Mouse (Mus musculus): Measurements from ENCODE around the gene Slc6a13.
A peak's percentile ranks its signal among the peaks of the same experiment; 100 is the strongest.
"Not testable (repeated sequence)": the region's sequence is repeated elsewhere in the genome, so short reads cannot be mapped to it uniquely, and the experiment has no call there.

Slc6a13 gene

DNA sequence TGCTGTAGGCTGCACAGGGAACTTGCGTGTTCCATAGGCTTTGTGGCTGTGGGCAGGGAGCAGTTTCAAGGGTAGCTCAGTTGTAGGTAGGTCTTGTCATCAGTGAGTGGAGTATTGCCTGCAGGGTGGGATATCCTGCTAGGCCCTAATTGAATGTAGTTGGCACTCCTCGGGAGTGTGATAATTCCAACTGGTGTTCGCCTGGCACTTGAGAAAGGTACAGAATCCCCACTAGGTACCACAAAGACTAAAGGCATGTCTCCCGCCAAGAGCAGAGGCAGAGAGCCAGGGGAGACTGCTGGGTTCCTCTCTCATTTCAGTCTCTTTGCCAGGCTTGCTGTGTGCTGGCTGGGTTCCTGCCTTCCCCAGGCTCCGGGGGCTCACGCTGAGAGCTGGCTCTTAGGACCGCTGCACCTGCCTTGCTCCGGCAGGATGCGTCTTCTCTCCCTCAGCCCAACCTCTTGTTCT is 28.4 kb downstream of the Slc6a13 start:
- DNase-seq: peak; percentile 32

- no peak for DNase-seq
Observed at GRCm38 (mm10) chr6:121329848-121330508, 30.0 kb downstream of the Slc6a13 start.

DNA sequence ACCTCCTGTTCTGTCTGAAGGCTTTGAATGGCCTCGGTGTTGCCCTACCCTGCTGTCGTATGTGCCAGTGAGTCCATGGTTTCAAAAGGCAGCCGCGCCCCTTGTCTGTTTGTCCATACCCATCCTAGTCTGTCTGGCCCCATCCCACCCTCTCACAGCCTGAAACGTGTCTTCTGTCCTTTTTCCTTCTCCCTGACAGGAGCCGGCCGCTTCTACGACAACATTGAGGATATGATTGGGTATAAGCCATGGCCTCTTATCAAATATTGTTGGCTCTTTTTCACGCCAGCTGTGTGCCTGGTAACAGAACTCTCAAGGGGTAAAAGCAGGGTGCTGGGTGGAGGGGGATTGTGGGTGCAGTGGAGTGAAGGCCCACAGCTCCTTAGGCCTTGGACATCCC is 35.8 kb downstream of the Slc6a13 start:
- no peak for DNase-seq

DNA sequence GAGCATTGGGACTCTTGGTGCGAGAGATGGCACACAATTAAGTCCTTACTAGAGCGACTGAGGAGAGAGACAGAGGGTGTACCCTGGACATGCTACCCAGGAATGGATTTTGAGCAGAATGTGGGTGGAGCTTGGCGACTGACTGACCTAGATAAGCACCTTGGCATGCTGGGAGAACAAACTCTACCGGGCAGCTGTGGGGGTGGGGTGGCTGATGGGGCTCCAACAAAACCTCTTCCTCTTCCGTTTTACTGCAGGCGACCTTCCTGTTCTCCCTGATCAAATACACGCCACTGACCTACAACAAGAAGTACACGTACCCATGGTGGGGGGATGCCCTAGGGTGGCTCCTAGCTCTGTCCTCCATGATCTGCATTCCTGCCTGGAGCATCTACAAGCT is 36.5 kb downstream of the Slc6a13 start:
- no peak for DNase-seq

DNA sequence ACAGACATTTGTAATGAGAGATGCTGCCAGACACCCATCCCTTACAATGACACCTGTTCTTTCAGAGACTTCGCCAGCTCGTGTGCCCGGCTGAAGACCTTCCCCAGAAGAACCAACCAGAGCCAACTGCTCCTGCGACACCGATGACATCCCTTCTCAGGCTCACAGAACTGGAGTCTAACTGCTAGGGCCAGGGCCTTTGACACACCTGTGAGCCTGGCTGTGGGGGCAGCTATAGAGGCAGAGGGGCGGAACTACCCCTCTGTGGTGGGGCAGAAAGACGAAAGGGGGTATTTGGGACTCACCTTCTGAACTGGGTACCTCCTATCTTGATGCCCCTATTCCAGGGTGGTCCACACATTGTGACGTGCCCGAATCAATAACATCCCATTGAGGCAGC is 37.2 kb downstream of the Slc6a13 start:
- no peak for DNase-seq

DNA sequence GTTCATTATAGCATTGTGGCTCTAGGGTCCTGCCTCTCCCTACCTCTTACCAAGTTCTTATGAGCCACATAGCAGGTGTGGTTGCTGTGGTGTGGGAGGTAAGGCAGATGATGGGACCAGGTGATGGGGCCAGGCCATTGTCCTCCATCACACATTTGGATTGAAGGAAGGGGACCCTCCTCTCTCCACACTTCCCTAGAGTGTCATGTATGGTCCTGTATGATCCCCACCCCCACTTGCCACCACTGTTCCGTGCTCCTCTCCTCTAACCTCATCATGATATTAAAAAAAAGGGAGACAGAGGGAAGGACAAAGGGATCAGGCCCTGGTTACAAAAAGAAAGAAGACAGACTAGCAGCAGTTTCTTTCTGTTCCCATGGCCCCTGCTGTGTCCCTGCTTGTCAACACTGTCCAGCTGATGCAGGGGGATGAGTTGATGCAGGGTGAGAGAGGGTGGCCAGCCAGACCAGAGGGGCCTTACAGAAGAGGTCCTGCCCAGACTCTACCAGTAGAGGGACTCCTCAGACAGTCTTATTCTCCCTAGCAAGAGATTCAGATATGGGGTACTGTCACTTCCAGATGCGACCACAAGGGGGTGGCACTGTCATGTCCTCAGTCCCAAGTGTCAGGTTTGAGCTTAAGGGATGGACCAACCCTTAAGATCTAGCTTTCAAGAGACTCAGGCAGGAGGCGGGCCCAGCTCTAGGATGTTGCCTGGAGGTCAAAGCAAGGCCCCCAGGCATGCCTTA is 37.9 kb downstream of the Slc6a13 start:
- peak; percentile 82 for DNase-seq

GRCm38 (mm10) chr6:121338519-121338896 is 38.5 kb downstream of the Slc6a13 start:
- no peak for DNase-seq

- no peak for DNase-seq
Observed at GRCm38 (mm10) chr6:121341650-121342049, 41.6 kb downstream of the Slc6a13 start.

DNA sequence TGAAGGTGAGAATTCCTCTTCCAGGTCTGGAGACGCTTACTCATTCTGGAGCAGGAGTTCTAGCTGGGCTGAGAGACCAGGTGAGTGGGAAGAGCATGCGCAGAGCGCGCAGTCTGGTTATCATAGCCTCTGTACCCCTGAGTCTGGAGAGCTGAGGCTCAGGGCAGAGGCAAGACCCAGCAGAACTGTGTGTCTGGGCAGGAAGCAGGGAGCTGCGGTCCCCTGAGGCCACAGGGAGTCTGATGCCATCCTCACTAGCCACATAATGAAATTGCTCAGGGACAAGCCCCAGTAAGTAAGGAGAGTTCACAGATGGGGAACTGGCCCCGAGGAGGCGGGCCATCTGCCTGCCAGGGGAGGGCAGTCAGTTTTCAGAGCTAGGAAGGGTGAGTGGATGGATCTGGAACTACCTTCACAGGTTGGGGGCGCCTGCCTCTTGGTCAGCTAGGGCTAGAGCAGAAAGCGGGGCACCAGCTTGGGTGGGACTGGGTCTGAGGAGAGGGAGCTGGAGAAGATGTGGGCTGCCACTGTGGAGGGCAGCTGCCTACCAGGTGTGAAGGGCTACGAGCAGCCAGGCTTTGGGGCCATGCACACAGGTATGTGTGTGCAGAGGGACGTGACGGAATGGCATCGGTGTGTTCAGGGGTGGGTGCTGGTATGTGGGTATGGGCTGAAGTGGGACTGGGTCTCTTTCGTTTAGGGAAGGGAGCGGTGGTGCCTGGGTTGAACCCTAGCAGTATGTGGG is 43.2 kb downstream of the Slc6a13 start, which contains the start of gene Slc6a12:
Slc6a12 (plus strand) TSS at position 51 of the 745 bp plus-strand sequence.
- no peak for DNase-seq

- no peak for DNase-seq
Observed at GRCm38 (mm10) chr6:121343771-121344123, 43.7 kb downstream of the Slc6a13 start.

DNA sequence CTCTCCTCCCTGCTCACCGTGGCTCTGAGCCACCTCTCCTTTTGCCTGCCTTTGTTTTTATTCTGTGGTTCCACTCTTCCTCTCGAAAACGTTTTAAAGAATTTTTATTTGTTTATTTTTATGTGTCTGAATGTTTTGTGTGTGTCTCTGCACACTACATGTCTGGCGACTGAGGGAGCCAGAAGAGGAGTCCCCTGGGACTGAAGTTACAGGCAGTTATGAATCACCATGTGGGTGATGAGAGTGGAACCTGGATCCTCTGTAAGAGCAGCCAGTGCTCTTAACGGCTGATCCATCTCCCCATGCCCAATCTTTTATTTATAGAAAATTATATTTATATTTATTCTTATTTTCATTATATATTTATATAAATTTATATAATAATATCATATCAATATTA is 44.3 kb downstream of the Slc6a13 start:
- no peak for DNase-seq

GRCm38 (mm10) chr6:121346428-121346827 is 46.4 kb downstream of the Slc6a13 start:
- no peak for DNase-seq

DNA sequence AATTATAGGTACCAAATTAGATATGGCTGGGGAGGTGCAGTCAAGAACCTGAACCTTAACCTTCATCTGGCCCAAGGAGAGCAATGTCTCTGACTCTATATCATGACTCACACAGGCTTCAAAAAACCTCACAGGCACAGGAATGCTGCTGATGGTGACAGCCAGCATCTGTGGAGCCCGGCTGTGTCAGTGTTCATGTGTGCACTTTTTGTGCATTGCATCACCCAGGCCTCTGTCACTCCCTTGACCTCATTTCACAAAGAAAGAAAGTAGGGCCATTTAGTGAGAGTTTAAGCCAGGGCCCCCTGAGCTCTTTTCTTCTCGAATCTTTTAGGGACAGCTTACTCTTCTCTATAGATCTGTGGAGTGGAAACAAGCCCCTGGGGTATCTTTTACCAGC is 52.2 kb downstream of the Slc6a13 start:
- no peak for DNase-seq

DNA sequence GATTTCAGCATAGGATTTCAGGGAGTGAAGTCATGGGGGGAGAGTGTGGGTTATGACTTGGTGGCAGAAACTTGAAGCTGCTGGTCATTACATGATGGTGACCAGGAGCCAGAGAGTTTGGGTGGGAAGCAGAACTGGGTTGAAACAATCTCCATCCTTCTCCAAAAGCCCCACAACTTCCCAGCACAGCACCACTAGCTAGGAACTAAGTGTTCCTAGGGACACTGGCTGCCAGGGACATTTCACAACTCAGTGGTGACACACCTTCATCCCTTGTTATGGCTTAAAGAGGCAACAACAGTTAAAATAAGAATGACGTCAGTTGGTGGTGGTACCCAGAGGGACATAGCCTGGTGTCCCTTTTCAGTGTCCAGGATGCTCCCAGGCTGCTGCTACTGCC is 56.0 kb downstream of the Slc6a13 start:
- DNase-seq: no peak

DNA sequence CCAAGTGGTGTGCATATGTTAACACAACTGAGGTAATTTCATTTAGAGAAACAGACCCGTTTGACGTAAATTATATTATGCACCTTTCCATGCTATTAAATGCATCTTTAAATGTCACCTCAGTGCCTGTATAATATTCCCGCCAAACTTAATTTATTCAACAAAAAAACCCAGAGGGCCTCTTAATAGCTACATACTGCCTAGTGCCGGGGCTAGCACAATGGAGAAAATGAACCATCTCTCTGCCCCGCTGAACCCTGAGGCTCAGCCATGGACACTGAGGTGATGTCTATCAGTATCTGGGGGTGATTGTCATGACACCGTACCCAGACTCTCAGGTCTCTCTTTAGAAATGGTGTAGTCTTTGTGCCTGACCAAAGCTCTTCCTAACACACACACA is 57.2 kb downstream of the Slc6a13 start:
- no peak for DNase-seq

DNA sequence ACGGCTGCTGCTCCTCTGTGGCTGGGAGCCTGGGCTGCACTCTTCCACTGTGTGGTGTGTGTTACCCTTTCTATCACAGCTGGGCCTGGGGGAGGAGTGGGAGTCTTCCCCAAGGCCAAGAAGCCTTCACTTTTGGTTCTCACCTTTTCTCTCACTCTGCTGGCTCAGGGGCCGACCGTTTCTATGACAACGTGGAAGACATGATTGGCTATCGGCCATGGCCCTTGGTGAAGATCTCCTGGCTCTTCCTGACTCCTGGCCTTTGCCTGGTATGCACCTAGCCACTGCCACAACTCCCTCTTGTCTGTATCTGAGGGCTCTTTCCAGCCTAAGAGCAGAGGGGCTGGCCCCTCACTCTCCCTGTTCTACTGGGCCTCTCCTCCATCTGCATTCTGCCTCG is 63.0 kb downstream of the Slc6a13 start:
- DNase-seq: no peak

- no peak for DNase-seq
Observed at GRCm38 (mm10) chr6:121363956-121364355, 63.9 kb downstream of the Slc6a13 start.

DNA sequence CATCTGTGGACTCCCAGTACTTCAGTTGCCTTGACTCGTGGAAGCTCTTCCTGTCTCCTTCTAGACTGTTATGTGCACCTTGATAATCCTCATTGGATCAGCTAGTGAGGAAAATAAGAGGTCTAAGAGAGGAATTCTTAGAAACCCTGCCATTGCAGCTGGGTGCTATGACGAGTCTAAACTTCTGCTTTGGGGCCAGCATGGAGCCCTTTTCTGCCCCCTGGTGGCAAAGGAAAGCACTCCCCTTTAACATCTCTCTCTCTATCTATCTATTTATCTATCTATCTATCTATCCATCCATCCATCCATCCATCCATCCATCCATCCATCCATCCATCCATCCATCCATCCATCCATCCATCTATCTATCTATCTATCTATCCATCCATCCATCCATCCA is 66.5 kb downstream of the Slc6a13 start:
- DNase-seq: not testable (repeated sequence)

DNA sequence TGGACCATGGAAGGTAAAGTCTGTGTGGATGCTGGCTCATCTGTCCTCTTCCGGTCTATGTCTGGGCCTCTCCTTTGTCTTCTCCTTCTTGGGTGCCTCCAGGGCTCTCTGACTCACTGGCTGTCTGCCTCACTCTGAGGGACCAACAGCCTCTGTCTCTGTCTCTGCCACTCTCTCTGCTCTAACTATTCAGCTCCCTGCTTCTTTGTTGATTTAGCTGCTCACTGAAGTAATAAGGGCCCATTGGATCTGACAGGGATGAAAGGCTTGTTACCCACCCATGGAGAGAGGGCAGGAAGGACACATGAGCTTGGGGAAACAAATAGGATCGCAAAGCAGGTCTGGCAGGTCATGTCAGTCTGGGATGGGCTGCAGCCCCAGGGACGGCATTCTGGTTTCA is 67.1 kb downstream of the Slc6a13 start:
- DNase-seq: no peak

DNA sequence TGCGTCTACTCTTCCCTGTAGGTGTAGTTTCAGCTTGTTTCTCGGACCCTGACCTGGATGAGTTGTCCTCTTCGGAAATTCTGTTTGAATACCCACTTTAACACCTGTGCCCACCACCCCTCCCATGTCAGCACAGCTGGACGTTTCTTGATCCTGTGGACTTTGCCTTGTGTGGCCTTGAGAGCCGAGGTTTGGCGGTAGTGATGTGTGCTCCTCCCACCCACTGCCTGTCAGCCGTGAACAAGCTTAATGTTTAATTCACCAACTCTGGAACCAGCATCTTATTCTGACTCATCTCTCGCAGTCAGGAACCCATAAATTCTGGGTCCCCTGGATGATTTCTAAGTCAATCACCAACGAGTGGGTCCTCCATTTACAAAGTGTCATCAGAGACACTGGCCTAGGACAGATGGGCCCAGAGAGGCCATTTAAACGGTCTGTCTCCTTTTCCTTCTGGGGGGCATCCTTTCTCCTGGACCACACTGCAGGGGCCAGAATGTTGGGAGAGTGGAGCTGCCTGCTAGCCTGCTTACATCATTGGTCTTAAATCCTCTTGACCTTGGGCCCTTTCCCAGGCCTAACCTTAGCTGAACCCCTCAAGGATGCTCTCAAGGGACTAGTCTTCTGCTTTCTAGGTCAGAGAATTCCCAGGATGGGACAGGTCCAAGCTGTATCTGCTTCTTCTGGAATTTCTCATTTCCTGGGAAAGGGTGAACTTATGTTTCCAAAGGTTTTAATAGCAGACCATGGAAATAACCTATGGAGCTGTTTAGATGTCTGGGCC is 71.4 kb downstream of the Slc6a13 start:
- no peak for DNase-seq

DNA sequence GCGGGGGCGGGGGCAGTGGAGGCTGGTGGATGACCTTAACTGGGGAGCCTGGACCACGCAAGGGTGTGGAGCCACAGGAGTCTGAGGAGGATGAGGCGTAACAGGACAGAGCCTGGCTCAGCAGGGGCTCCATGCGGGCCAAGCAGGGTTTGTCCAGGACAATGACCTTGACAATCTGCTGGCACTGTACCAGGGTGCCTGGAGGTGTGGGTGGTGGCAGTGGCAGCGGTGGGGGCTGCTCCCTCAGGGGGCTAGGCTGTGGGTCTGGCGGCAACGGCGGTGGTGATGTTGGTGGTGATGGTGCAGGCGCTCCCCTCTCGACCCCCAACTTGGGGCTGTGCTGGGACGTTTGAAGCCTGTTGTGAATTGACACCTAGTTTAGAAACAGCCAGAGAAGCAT is 76.1 kb downstream of the Slc6a13 start:
- DNase-seq: no peak

GRCm38 (mm10) chr6:121378256-121378655 is 78.2 kb downstream of the Slc6a13 start:
- no peak for DNase-seq

- DNase-seq: no peak
Observed at GRCm38 (mm10) chr6:121380576-121380975, 80.5 kb downstream of the Slc6a13 start.

All from right cerebral cortex, postnatal 14 days (tissue).